In genomic region chr5:37775681-37776080, GRCm38 (mm10) we compare ENCODE assay signal across 23 mouse cellular contexts. TPM values are rescaled to one million over a fixed set of nuclear protein-coding genes. Genes with fewer than 3 reads are reported as not detected.
A peak's percentile ranks its signal among the peaks of the same experiment; 100 is the strongest.
DNase-seq lines count a peak whose midpoint lies in the region; ATAC-seq and TF ChIP-seq lines count a peak whose summit lies in the region.
"Had no signal": no experiment of that assay in that cellular context is flagged by ENCODE, and none has a peak within 500 bp of the region (broad histone marks: within the 10 kb centered on the region; RNA-seq: fewer than 3 reads in every experiment).

No protein-coding gene starts in this region.

- H3K4me2 ChIP-seq in lung, embryonic 14.5 days, result no peak overlapping the region
- H3K4me2 ChIP-seq: embryonic facial prominence, embryonic 12.5 days; hindbrain, embryonic 12.5 days; stomach, embryonic 15.5 days had no signal

- no peak overlapping the region for H3K9ac ChIP-seq in lung, embryonic 14.5 days
- H3K9ac ChIP-seq: embryonic facial prominence, embryonic 12.5 days; hindbrain, embryonic 12.5 days; liver, embryonic 14.5 days; stomach, embryonic 15.5 days had no signal

- WGBS in lung, embryonic 14.5 days, result 38% methylated on average over 5 of the region's 5 CpGs

- no peaks in the 10 kb centered on the region for H3K9me3 ChIP-seq in lung, embryonic 14.5 days (ENCODE audit: low read depth, low read length)
- H3K9me3 ChIP-seq: embryonic facial prominence, embryonic 12.5 days; hindbrain, embryonic 12.5 days; stomach, embryonic 15.5 days had no signal

- DNase-seq in heart, adult 11 months, result peak; percentile 53
- no peak for DNase-seq in heart, postnatal 4 days
- DNase-seq in lung, embryonic 14.5 days, result peak; percentile 2
- no peak for DNase-seq in lung, postnatal 14 days
- DNase-seq in 3T3-L1 (ENCODE audit: low read depth, low spot score), result peak; percentile 22
- DNase-seq in brain, embryonic 14.5 days (ENCODE audit: low read depth), result peak; percentile 35
- DNase-seq: adrenal gland, postnatal 10 days; B cell, adult 2 months; cerebellum, adult 11 months; cerebellum, postnatal 14 days; gastrocnemius, postnatal 25 days; kidney, adult 11 months; thymus, adult 2 months had no signal

- no peaks in the 10 kb centered on the region for H3K4me1 ChIP-seq in lung, embryonic 14.5 days (ENCODE audit: insufficient read depth)
- H3K4me1 ChIP-seq: hindbrain, embryonic 12.5 days; stomach, embryonic 15.5 days had no signal

- no peak for ATAC-seq in lung, embryonic 14.5 days (ENCODE audit: insufficient read depth)
- ATAC-seq in activated CD4-positive, CD25-positive, alpha-beta regulatory T cell, adult 4 months, result no peak
- ATAC-seq: forebrain, embryonic 14.5 days had no signal

- no peaks in the 10 kb centered on the region for H3K27me3 ChIP-seq in lung, embryonic 14.5 days (ENCODE audit: insufficient read depth, low read length)
- H3K27me3 ChIP-seq: hindbrain, embryonic 12.5 days; stomach, embryonic 15.5 days had no signal

- H3K27ac ChIP-seq in lung, embryonic 14.5 days (ENCODE audit: low read depth), result no peak overlapping the region
- H3K27ac ChIP-seq: embryonic facial prominence, embryonic 12.5 days; hindbrain, embryonic 12.5 days; liver, embryonic 14.5 days; stomach, embryonic 15.5 days had no signal

- TF ChIP-seq POLR2A in brain, embryonic 14.5 days (IDR thresholded peaks at IDR 0.05; ENCODE audit: borderline replicate concordance, extremely low read depth, insufficient read depth, insufficient read length, poor library complexity, severe bottlenecking), result no peak

- no peak for TF ChIP-seq CTCF in lung, embryonic 14.5 days (IDR thresholded peaks at IDR 0.05; ENCODE audit: low read depth)
- TF ChIP-seq CTCF in brain, embryonic 14.5 days (IDR thresholded peaks at IDR 0.05; ENCODE audit: borderline replicate concordance, extremely low read depth, insufficient read depth, insufficient read length), result peak; percentile 35; the same call in 1 of the 2 replicates

- no peak overlapping the region for H3K4me3 ChIP-seq in lung, embryonic 14.5 days (ENCODE audit: low read depth, low read length)
- H3K4me3 ChIP-seq: embryonic facial prominence, embryonic 12.5 days; erythroblast, embryonic 14.5 days; hindbrain, embryonic 12.5 days; myocyte; stomach, embryonic 15.5 days had no signal

- H3K36me3 ChIP-seq in lung, embryonic 14.5 days (ENCODE audit: insufficient read depth), result no peaks in the 10 kb centered on the region
- H3K36me3 ChIP-seq: embryonic facial prominence, embryonic 12.5 days; hindbrain, embryonic 12.5 days; stomach, embryonic 15.5 days had no signal

RNA-seq across cellular contexts. Expression of gene Cytl1, which starts 40.4 kb away (rescaled TPM):
- total RNA-seq in heart, postnatal 4 days (2021), result 1 to 10 TPM; 9.4 to 9.5 TPM
- polyA plus RNA-seq in lung, embryonic 14.5 days (2014; fragmentation: Nextera tagmentation; extraction: Ambion mirVana), result 29.2 and 31.5 TPM in 2 replicates
- 0.45 and 0.74 TPM in 2 replicates for polyA plus RNA-seq in brain, embryonic 14.5 days (2012; rRNA removed)
- not detected for polyA plus RNA-seq in activated CD4-positive, CD25-positive, alpha-beta regulatory T cell, adult 4 months (2017; shearing (Covaris generic))
- total RNA-seq: megakaryocyte-erythroid progenitor cell, adult 5-6 weeks; neutrophil, adult 5-6 weeks had no signal
- polyA plus RNA-seq: erythroblast, embryonic 14.5 days; forebrain, embryonic 14.5 days; myocyte had no signal

RNA-seq across cellular contexts. Expression of gene Msx1, which starts 48.7 kb away (rescaled TPM):
- 1 to 10 TPM; 4.7 to 4.9 TPM for total RNA-seq in heart, postnatal 4 days (2021)
- 2.9 and 3.1 TPM in 2 replicates for polyA plus RNA-seq in lung, embryonic 14.5 days (2014; fragmentation: Nextera tagmentation; extraction: Ambion mirVana)
- polyA plus RNA-seq in brain, embryonic 14.5 days (2012; rRNA removed), result 12.4 and 17.0 TPM in 2 replicates
- under 1 TPM in 1 of 2 experiments, not detected in 1; 0.22 TPM for polyA plus RNA-seq in activated CD4-positive, CD25-positive, alpha-beta regulatory T cell, adult 4 months (2017; shearing (Covaris generic))
- total RNA-seq: megakaryocyte-erythroid progenitor cell, adult 5-6 weeks; neutrophil, adult 5-6 weeks had no signal
- polyA plus RNA-seq: erythroblast, embryonic 14.5 days had no signal

RNA-seq across cellular contexts. Expression of gene Stk32b, which starts 58.7 kb away (rescaled TPM):
- total RNA-seq in heart, postnatal 4 days (2021), result under 1 TPM; 0.21 to 0.41 TPM
- 0.41 and 0.43 TPM in 2 replicates for polyA plus RNA-seq in lung, embryonic 14.5 days (2014; fragmentation: Nextera tagmentation; extraction: Ambion mirVana)
- 52.1 and 66.6 TPM in 2 replicates for polyA plus RNA-seq in brain, embryonic 14.5 days (2012; rRNA removed)
- polyA plus RNA-seq in activated CD4-positive, CD25-positive, alpha-beta regulatory T cell, adult 4 months (2017; shearing (Covaris generic)), result not detected
- total RNA-seq: megakaryocyte-erythroid progenitor cell, adult 5-6 weeks had no signal
- polyA plus RNA-seq: myocyte had no signal

Comparison
In these comparisons a context has a peak if more than half of its experiments do, and no peak if none do; other contexts are left out.
1. DNase-seq: peak in heart, adult 11 months (single experiment), lung, embryonic 14.5 days (single experiment), 3T3-L1 (single experiment) and brain, embryonic 14.5 days (single experiment); none in heart, postnatal 4 days (single experiment) and lung, postnatal 14 days (single experiment).
2. RNA of gene Cytl1, which starts 40.4 kb away (polyA plus RNA-seq): 29.2 to 31.5 TPM in lung, embryonic 14.5 days; 0.45 to 0.74 TPM in brain, embryonic 14.5 days and not detected in activated CD4-positive, CD25-positive, alpha-beta regulatory T cell, adult 4 months; every median in the first group is over 10 times any median in the second.
3. RNA of gene Stk32b, which starts 58.7 kb away (polyA plus RNA-seq): 52.1 to 66.6 TPM in brain, embryonic 14.5 days; 0.41 to 0.43 TPM in lung, embryonic 14.5 days and not detected in activated CD4-positive, CD25-positive, alpha-beta regulatory T cell, adult 4 months; every median in the first group is over 10 times any median in the second.